Mouse (Mus musculus) lung, embryonic 15.5 days (tissue): ENCODE data around the gene Sidt2. TPM values are rescaled to one million over a fixed set of nuclear protein-coding genes. Genes with fewer than 3 reads are reported as not detected.
A peak's percentile ranks its signal among the peaks of the same experiment; 100 is the strongest.

Experiments
- ATAC-seq: fragments of 200-750 bp; cut with Nextera tagmentation; 2 replicates; pipeline ENCODE4 v1.8.0; 2017; ENCODE audit warnings: moderate number of reproducible peaks, borderline replicate concordance; ENCODE audit not compliant: low FRiP score, low TSS enrichment; ENCODE audit errors: extremely low read depth
- H3K27ac ChIP-seq: fragments of 300-500 bp; sonication (generic); 2 replicates; pipeline ENCODE4 v1.5.1; 2015; ENCODE audit warnings: moderate library complexity, mild to moderate bottlenecking, inconsistent platforms
- H3K27me3 ChIP-seq: fragments of 300-500 bp; sonication (generic); 2 replicates; pipeline ENCODE4 v1.6.1; 2015; ENCODE audit warnings: inconsistent platforms
- H3K36me3 ChIP-seq: fragments of 300-500 bp; sonication (generic); 2 replicates; pipeline ENCODE4 v1.6.1; 2015; ENCODE audit warnings: inconsistent platforms
- H3K4me1 ChIP-seq: fragments of 300-500 bp; sonication (generic); 2 replicates; pipeline ENCODE4 v1.6.1; 2015; ENCODE audit warnings: inconsistent platforms
- H3K4me2 ChIP-seq: fragments of 300-500 bp; sonication (generic); 2 replicates; pipeline ENCODE4 v1.6.1; 2015; ENCODE audit warnings: inconsistent platforms, mild to moderate bottlenecking, moderate library complexity
- H3K4me3 ChIP-seq: fragments of 300-500 bp; sonication (generic); 2 replicates; pipeline ENCODE4 v1.5.1; 2015; ENCODE audit warnings: mild to moderate bottlenecking, inconsistent platforms
- H3K9ac ChIP-seq: fragments of 300-500 bp; sonication (generic); 2 replicates; pipeline ENCODE4 v1.6.1; 2015; ENCODE audit warnings: inconsistent platforms
- H3K9me3 ChIP-seq: fragments of 300-500 bp; sonication (generic); 2 replicates; pipeline ENCODE4 v1.6.1; 2016; ENCODE audit warnings: inconsistent platforms
- WGBS: fragments of 180-500 bp; shearing (Covaris S2); methylation state at CpG from one replicate; pipeline ENCODE4 v1.1.7; 2015; 5-methylcytosine and 5-hydroxymethylcytosine counted together
- polyA plus RNA-seq: library from polyadenylated mRNA; unstranded; fragments of >200 nt; fragmentation: Nextera tagmentation; extraction: Ambion mirVana; gene quantifications from 2 replicates; pipeline ENCODE4 v1.2.1, GENCODE M21; 2015

Sidt2 gene
- polyA plus RNA-seq, 1 experiment from 2014 or later = 36.9 TPM

DNA sequence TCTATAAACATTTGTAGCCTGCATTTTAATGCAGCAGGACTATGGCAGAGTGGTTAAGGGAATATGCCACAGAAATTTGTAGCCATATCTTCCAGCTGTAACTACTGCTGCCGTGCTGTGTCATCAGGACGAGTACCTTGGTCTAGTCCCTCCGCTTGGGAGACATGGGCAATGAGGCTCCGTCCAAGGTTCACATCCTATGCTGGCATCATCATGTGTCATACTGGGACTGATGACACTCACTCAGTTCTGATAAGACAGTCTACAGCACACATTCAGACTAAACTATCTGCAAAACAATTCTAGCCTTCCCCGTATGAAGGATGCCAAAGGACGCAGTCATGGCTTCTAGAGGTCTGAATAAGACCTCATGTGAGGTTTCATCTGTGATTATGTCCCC is 8.5 kb upstream of the Sidt2 start:
- 0 out of 2 replicates have a peak, but pooled peaks cover 3% of the 10 kb centered on the region for H3K4me1 ChIP-seq
- H3K4me3 ChIP-seq = no peak overlapping the region
- no peaks in the 10 kb centered on the region for H3K27me3 ChIP-seq
- no peak overlapping the region for H3K9ac ChIP-seq
- H3K27ac ChIP-seq = no peak overlapping the region
- H3K4me2 ChIP-seq = no peak overlapping the region
- H3K36me3 ChIP-seq = peaks cover 52% of the 10 kb centered on the region
- ATAC-seq = no peak
- H3K9me3 ChIP-seq = no peaks in the 10 kb centered on the region
- WGBS = 82% methylated on average over 6 of the region's 6 CpGs

DNA sequence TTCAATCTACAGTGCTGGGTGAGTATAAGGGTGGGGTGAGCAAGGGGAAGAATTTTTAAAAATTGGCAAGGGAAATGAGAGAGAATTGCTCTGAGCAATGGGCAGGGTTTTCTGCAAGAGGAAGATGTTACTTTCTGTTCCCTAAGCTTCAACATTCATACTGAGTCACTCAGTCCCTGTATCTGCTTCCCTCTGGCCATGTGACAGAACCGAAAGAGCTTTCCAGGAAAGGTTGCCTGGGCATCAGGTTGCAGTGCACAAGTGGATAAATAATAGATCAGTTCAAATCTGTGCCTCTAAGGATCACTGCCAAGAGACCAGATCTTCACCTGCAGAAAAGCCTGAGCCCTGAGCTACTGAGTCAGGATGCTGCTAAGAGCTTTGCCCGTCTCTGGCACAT is 6.8 kb upstream of the Sidt2 start:
- H3K27me3 ChIP-seq = no peaks in the 10 kb centered on the region
- peaks cover 8% of the 10 kb centered on the region; the same call in 1 of the 2 replicates for H3K4me1 ChIP-seq
- no peak overlapping the region for H3K27ac ChIP-seq
- H3K9me3 ChIP-seq = no peaks in the 10 kb centered on the region
- no peak overlapping the region for H3K9ac ChIP-seq
- 72% methylated on average over 2 of the region's 2 CpGs for WGBS
- no peak overlapping the region for H3K4me2 ChIP-seq
- no peak overlapping the region for H3K4me3 ChIP-seq
- ATAC-seq = no peak
- peaks cover 38% of the 10 kb centered on the region for H3K36me3 ChIP-seq

DNA sequence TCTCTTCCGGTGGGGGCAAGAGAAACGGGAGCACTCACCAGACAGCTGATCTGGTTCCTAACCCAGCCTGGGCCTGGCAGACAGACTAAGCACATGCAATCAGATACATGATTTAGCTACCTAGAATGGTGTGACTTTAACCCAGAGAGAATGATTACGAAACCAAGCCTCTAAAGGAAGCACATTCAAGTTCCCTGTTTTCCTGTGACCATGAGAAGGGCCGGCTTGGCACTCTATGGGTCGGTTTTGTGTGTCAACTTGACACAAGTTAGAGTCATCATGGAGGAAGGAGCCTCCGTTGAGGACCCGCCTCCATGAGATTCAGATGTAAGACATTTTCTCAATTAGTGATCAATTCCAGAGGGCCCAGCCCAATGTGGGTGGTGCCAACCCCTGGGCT is 4.6 kb upstream of the Sidt2 start:
- Histone ChIP-seq H3K4me2 (no peak overlapping the region), H3K4me1 (peaks cover 19% of the 10 kb centered on the region), H3K36me3 (peaks cover 18% of the 10 kb centered on the region), H3K27me3 (no peaks in the 10 kb centered on the region), H3K9ac (no peak overlapping the region), H3K4me3 (no peak overlapping the region), H3K27ac (no peak overlapping the region), H3K9me3 (no peaks in the 10 kb centered on the region)
- no peak for ATAC-seq
- WGBS = 75% methylated on average over 7 of the region's 7 CpGs

DNA sequence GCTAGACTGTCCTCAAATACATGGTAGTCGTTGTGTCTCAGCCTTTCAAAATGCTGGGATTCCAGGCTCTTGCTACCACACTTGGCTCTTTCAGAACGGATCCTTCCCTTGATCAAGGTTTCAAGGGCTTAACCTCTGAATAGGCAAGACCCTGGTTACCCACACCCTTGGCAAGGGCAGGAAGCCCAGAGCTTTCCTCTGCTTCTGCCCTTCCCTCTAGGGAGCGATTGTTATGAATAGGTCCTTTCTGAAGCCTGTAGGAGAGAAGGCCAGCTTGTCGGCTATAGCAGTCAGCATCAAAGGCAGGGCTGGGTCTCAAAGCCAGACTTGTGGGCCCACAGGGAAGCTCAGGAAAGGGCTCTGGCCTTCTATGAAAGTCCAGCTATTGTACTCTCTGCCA is 3.8 kb upstream of the Sidt2 start:
- H3K4me2 ChIP-seq = no peak overlapping the region
- H3K27ac ChIP-seq = no peak overlapping the region
- H3K36me3 ChIP-seq = peaks cover 11% of the 10 kb centered on the region
- no peaks in the 10 kb centered on the region for H3K27me3 ChIP-seq
- no peak overlapping the region for H3K4me3 ChIP-seq
- H3K9me3 ChIP-seq = no peaks in the 10 kb centered on the region
- H3K9ac ChIP-seq = no peak overlapping the region
- no peak for ATAC-seq
- 58% methylated on average over 4 of the region's 4 CpGs for WGBS
- peaks cover 24% of the 10 kb centered on the region for H3K4me1 ChIP-seq

DNA sequence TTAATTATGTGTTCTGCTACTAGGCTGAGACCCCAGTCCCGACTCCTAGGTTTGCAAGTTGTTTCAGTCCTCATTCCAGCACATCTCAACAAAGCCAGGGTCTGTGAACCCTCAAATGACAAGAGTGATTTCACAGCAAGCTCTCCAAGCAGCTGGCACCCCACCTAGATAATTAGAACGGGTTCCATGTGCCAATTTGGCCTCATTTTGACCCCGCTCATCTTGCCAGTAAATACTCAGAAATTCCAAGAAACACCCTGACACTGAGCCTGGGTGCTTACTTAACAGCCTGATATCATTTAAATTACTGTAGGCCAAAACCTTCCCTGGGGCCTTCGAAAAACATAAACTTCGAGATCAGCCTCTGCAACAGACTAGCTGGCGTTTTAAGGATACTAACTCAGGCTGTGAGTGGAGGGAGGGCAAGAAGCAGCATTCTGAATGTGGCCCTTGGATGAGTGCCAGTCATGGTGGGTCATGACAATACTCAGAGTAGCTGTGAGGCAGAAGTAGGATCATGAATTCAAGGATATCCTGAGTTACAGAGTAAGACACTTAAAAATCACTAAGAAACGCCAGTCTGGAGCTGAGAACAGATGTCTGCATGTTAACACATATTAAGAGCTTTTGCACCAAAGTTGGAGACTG is 3.1 kb upstream of the Sidt2 start:
- H3K27ac ChIP-seq = no peak overlapping the region
- WGBS = 52% methylated on average over 7 of the region's 7 CpGs
- H3K27me3 ChIP-seq = no peaks in the 10 kb centered on the region
- no peak overlapping the region for H3K4me3 ChIP-seq
- H3K4me1 ChIP-seq = peaks cover 29% of the 10 kb centered on the region
- ATAC-seq = no peak
- peaks cover 4% of the 10 kb centered on the region for H3K36me3 ChIP-seq
- H3K4me2 ChIP-seq = no peak overlapping the region
- H3K9ac ChIP-seq = no peak overlapping the region
- H3K9me3 ChIP-seq = no peaks in the 10 kb centered on the region

DNA sequence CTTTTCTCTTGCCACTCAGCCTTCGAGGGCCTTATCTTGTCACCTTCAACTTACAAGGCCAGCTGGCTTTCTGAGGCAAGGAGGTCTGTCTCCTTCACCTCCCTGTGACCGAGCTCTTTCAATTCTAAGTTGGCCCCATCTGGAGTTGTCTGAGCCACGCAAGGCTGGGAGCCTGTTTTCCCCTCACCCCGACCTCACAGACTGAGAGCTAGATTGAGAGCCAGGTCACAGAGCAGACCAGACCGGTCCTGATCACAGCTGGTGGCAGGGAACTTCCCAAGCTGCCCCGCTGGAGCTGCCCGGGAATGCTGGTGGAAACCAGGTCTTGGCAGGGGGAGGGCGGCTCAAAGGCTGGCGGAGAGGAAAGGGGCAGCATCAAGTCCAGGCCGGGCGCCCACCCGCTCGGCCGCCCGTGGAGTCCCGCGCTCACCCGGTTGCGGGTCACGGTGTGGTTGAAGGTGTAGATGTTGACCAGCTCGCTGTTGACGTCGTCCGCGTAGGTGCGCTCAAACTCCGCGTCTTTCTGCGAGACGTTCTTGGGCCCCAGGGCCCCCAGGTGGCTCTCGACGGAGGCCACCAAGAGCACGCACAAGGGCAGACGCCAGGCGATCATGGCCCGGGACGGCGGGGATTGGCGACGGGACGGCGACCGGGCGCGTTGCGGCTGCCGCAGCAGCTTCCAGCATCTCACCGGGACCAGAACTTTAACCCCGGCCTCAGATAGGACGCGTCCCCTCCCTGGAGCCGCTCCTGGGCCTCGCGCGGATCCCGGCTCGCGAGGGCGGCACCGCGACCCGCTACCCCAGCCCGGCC is 558 bp downstream of the Sidt2 start:
- Histone ChIP-seq H3K9me3 (no peaks in the 10 kb centered on the region), H3K27ac (peak overlapping the region; percentile 88), H3K9ac (peak overlapping the region; percentile 93), H3K4me3 (peak overlapping the region; percentile 86), H3K4me2 (peak overlapping the region; percentile 90), H3K36me3 (peaks cover 27% of the 10 kb centered on the region), H3K4me1 (peaks cover 31% of the 10 kb centered on the region), H3K27me3 (no peaks in the 10 kb centered on the region)
- ATAC-seq = peak; percentile 29
- under 1% methylated on average over 63 of the region's 63 CpGs for WGBS

DNA sequence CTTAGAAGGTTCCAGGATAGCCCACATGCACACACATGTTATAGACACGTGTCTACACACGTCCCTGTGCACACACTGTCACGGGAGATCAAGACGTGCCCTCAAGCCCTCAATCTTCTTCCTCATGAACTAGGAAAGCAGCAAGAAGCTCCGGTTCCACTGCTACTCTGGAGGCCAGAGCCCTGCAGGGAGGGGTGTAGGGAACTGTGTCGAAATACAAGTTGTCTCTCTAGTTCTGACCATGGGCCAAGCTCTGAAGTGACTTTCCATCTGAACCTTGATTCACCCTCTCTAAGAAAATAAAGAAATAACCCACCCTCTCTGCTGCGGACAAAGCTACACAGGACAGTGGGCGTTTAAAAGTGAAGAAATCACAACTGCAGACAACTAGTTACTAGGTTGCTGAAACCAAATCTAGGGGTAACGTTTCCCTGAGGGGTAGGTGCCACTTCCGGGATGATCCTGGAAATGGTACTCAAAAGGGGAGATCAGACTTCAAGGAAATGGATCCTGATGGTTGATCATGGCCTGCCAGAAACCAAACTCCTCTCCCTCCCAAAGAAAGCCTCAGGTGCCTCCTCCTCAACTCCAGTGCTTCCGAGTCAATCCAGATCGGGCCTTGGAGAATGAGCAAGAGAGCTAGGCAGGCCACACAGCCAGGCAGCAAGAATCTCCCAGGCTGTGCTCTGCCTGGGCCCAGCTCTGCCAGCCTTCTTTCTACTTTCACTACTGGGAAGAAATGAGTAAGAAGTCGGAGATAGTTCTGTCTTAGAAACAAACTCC is 1.4 kb downstream of the Sidt2 start:
- Histone ChIP-seq H3K36me3 (peaks cover 35% of the 10 kb centered on the region), H3K9me3 (no peaks in the 10 kb centered on the region), H3K4me3 (peak overlapping the region; percentile 86), H3K27ac (peak overlapping the region; percentile 88), H3K4me2 (peak overlapping the region; percentile 90), H3K27me3 (no peaks in the 10 kb centered on the region), H3K9ac (peak overlapping the region; percentile 93), H3K4me1 (peaks cover 31% of the 10 kb centered on the region)
- ATAC-seq = no peak
- 44% methylated on average over 13 of the region's 13 CpGs for WGBS

DNA sequence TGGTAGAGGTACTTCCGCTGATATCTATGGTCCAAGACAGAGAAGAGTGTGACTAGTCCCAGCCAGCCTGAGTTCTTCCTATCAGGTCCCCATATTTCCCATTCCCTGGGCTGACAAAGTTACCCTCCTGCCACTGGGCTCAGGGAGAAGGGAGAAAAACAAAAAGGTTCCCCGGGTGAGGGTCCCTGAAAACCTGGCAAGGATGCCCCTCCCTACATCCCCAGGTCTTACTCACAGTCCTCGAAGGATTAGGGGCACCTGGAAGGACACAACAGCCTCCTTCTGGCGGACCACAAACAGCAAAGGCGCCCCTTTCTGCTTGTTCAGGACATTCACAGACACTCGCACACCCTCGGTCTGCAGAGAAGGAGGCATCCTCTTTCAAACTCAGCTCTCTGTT is 2.2 kb downstream of the Sidt2 start:
- no peaks in the 10 kb centered on the region for H3K27me3 ChIP-seq
- H3K9me3 ChIP-seq = no peaks in the 10 kb centered on the region
- no peak overlapping the region for H3K27ac ChIP-seq
- no peak overlapping the region for H3K9ac ChIP-seq
- no peak for ATAC-seq
- H3K36me3 ChIP-seq = peaks cover 43% of the 10 kb centered on the region
- peaks cover 26% of the 10 kb centered on the region for H3K4me1 ChIP-seq
- 85% methylated on average over 7 of the region's 7 CpGs for WGBS
- peak overlapping the region; percentile 90 for H3K4me2 ChIP-seq
- no peak overlapping the region for H3K4me3 ChIP-seq

DNA sequence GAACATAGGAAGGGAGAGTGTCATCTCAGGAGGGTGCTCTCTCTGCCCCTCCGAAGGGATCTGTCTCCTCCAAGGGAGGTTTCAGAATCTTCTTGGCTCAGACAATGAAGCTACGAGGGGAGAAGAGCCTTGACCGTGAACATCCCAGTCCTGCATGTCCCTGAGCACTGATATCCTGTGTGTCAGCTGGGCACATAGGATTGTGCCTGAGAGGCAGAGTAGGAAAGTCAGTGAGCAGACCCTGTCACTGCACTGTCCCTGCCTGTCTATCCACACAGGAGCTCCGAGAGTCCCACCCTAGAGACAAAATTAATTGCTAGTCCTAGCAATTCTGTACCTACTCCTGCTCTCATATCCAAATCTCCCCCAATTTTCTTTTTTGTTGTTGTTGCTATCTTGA is 3.0 kb downstream of the Sidt2 start:
- Histone ChIP-seq H3K27me3 (no peaks in the 10 kb centered on the region), H3K9ac (no peak overlapping the region), H3K9me3 (no peaks in the 10 kb centered on the region), H3K4me1 (peaks cover 26% of the 10 kb centered on the region), H3K4me3 (no peak overlapping the region), H3K4me2 (no peak overlapping the region), H3K36me3 (peaks cover 49% of the 10 kb centered on the region), H3K27ac (no peak overlapping the region)
- 87% methylated on average over 4 of the region's 4 CpGs for WGBS
- no peak for ATAC-seq

DNA sequence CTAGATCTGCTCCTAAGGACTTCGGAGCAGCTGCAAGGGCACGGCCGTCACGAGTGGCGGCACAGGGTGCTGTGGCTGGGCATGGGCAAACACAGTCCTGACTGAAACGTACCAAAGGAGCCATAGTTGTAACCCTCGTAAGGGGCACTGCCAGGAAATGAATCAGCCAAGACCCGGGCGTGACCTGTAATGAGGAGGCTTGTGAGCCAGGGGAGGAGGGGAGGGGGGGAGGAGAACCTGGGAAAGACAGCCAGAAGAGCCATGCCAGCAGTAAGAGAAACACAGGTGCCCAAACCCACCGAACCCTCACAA is 8.2 kb downstream of the Sidt2 start:
- no peaks in the 10 kb centered on the region for H3K4me1 ChIP-seq
- 85% methylated on average over 10 of the region's 10 CpGs for WGBS
- no peaks in the 10 kb centered on the region for H3K27me3 ChIP-seq
- no peak for ATAC-seq
- H3K27ac ChIP-seq = no peak overlapping the region
- H3K4me2 ChIP-seq = no peak overlapping the region
- H3K36me3 ChIP-seq = peaks cover 75% of the 10 kb centered on the region
- no peaks in the 10 kb centered on the region for H3K9me3 ChIP-seq
- no peak overlapping the region for H3K4me3 ChIP-seq
- no peak overlapping the region for H3K9ac ChIP-seq

DNA sequence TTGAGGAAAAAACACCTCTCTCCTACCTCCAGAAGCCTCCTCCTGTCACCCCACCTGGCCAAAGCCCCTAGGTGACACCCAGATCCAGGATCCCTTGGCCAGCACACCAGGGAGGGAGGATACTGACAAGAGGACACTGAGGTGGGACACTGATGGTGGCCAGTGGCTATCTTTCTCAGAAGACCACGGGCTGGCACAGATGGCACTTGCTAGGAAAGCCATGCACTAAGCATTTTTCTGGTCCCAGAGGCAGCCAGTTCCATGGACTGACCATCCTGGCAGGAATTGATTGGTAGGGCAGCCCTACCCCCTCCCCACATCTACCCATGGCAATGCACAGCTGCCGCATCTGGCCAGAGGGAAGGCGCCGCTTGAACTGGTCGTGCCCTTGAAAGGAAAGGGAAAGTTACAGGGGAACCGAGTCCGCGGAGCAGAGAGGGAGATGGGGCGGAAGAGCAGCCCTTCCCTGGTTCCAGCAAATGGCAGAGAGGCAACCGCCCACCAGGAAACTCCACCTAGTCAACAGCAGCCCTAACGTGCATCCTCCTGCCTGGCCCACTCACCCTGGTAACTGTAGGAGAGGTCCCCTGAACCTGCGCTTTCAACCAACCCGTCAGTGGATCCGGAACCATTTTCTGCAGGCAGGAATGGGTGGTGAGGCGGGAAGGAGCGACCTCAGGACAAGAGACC is 8.7 kb downstream of the Sidt2 start:
- H3K4me1 ChIP-seq = no peaks in the 10 kb centered on the region
- WGBS = 81% methylated on average over 16 of the region's 16 CpGs
- no peak overlapping the region for H3K27ac ChIP-seq
- H3K4me2 ChIP-seq = no peak overlapping the region
- ATAC-seq = no peak
- H3K36me3 ChIP-seq = peaks cover 74% of the 10 kb centered on the region
- H3K9ac ChIP-seq = no peak overlapping the region
- no peak overlapping the region for H3K4me3 ChIP-seq
- no peaks in the 10 kb centered on the region for H3K27me3 ChIP-seq
- no peaks in the 10 kb centered on the region for H3K9me3 ChIP-seq
